Mouse (Mus musculus) skeletal muscle tissue, adult 2 months (tissue): ENCODE data around the gene Lhfpl5.

Source experiments
- DNase-seq: peaks from one replicate; pipeline ENCODE4 v3.0.0-alpha.2; 2012; ENCODE audit warnings: low read depth, low spot score

Lhfpl5 gene

GRCm38 (mm10) chr17:28572521-28572920 lies 2.9 kb upstream of the Lhfpl5 start:
- no peak for DNase-seq

GRCm38 (mm10) chr17:28572941-28573340 lies 2.5 kb upstream of the Lhfpl5 start:
- DNase-seq, result no peak

- no peak for DNase-seq
Observed at GRCm38 (mm10) chr17:28580396-28580795, 5.0 kb downstream of the Lhfpl5 start.

GRCm38 (mm10) chr17:28581056-28581455 lies 5.6 kb downstream of the Lhfpl5 start:
- no peak for DNase-seq

GRCm38 (mm10) chr17:28586509-28586908 lies 11.1 kb downstream of the Lhfpl5 start:
- DNase-seq, result no peak

GRCm38 (mm10) chr17:28588591-28588990 lies 13.2 kb downstream of the Lhfpl5 start:
- no peak for DNase-seq

GRCm38 (mm10) chr17:28590596-28590995 lies 15.2 kb downstream of the Lhfpl5 start:
- no peak for DNase-seq

- DNase-seq, result no peak
Observed at GRCm38 (mm10) chr17:28591476-28591875, 16.0 kb downstream of the Lhfpl5 start.

GRCm38 (mm10) chr17:28592998-28593397 lies 17.6 kb downstream of the Lhfpl5 start:
- peak; percentile 32 for DNase-seq

GRCm38 (mm10) chr17:28593965-28594364 lies 18.5 kb downstream of the Lhfpl5 start:
- no peak for DNase-seq

- no peak for DNase-seq
Observed at GRCm38 (mm10) chr17:28600780-28601179, 25.3 kb downstream of the Lhfpl5 start.

GRCm38 (mm10) chr17:28601557-28602250 lies 26.3 kb downstream of the Lhfpl5 start:
- no peak for DNase-seq

GRCm38 (mm10) chr17:28609543-28609942 lies 34.1 kb downstream of the Lhfpl5 start:
- DNase-seq, result no peak

GRCm38 (mm10) chr17:28612603-28613002 lies 37.2 kb downstream of the Lhfpl5 start:
- no peak for DNase-seq

- no peak for DNase-seq
Observed at GRCm38 (mm10) chr17:28613096-28613495, 37.7 kb downstream of the Lhfpl5 start.

GRCm38 (mm10) chr17:28615332-28615731 lies 39.9 kb downstream of the Lhfpl5 start:
- DNase-seq, result no peak

GRCm38 (mm10) chr17:28617636-28618035 lies 42.2 kb downstream of the Lhfpl5 start:
- DNase-seq, result no peak

- DNase-seq, result no peak
Observed at GRCm38 (mm10) chr17:28618124-28618523, 42.7 kb downstream of the Lhfpl5 start.

GRCm38 (mm10) chr17:28618775-28619174 lies 43.3 kb downstream of the Lhfpl5 start:
- DNase-seq, result no peak

- peak; percentile 16 for DNase-seq
Observed at GRCm38 (mm10) chr17:28621381-28622299, 46.2 kb downstream of the Lhfpl5 start.

GRCm38 (mm10) chr17:28622300-28622759 lies 46.9 kb downstream of the Lhfpl5 start, which contains the start of gene Srpk1:
Srpk1 (minus strand) TSS chr17:28622709.
- DNase-seq, result peak; percentile 81

- DNase-seq, result no peak
Observed at GRCm38 (mm10) chr17:28624841-28625240, 49.4 kb downstream of the Lhfpl5 start.
